Mouse (Mus musculus) thymus, postnatal 14 days (tissue): Measurements from ENCODE around the gene Actg2.
"Not testable (repeated sequence)": the region's sequence is repeated elsewhere in the genome, so short reads cannot be mapped to it uniquely, and the experiment has no call there.

Source experiments
- DNase-seq: peaks from one replicate; pipeline ENCODE4 v3.0.0; 2021

Actg2 gene

GRCm38 (mm10) chr6:83536028-83536794, at the start of gene Actg2:
Gene Actg2, minus strand, starts transcription at chr6:83536265.
- DNase-seq = no peak

GRCm38 (mm10) chr6:83585328-83585727, 49.3 kb upstream of the Actg2 start:
- DNase-seq = not testable (repeated sequence)

GRCm38 (mm10) chr6:83583591-83583990, 47.5 kb upstream of the Actg2 start:
- no peak for DNase-seq

- DNase-seq = peak; percentile 43
Measured at GRCm38 (mm10) chr6:83582938-83583270, 46.8 kb upstream of the Actg2 start.

GRCm38 (mm10) chr6:83582135-83582937, 46.3 kb upstream of the Actg2 start:
- no peak for DNase-seq

GRCm38 (mm10) chr6:83577534-83577933, 41.5 kb upstream of the Actg2 start:
- DNase-seq = no peak

- no peak for DNase-seq
Measured at GRCm38 (mm10) chr6:83575609-83576008, 39.5 kb upstream of the Actg2 start.

GRCm38 (mm10) chr6:83572671-83573070, 36.6 kb upstream of the Actg2 start, which contains the start of gene Stambp:
Gene Stambp, minus strand, starts transcription at chr6:83572729.
- peak; percentile 26 for DNase-seq

GRCm38 (mm10) chr6:83571840-83572667, 36.0 kb upstream of the Actg2 start:
- peak; percentile 89 for DNase-seq

GRCm38 (mm10) chr6:83568901-83569862, 33.1 kb upstream of the Actg2 start:
- DNase-seq = no peak

- DNase-seq = no peak
Measured at GRCm38 (mm10) chr6:83555972-83556371, 19.9 kb upstream of the Actg2 start.

- no peak for DNase-seq
Measured at GRCm38 (mm10) chr6:83548346-83548745, 12.3 kb upstream of the Actg2 start.

- no peak for DNase-seq
Measured at GRCm38 (mm10) chr6:83545778-83546177, 9.7 kb upstream of the Actg2 start.

- DNase-seq = no peak
Measured at GRCm38 (mm10) chr6:83541756-83542456, 5.8 kb upstream of the Actg2 start.

GRCm38 (mm10) chr6:83540017-83540416, 4.0 kb upstream of the Actg2 start:
- no peak for DNase-seq

GRCm38 (mm10) chr6:83536795-83537059, 662 bp upstream of the Actg2 start:
- DNase-seq = no peak

GRCm38 (mm10) chr6:83532608-83533007, 3.5 kb downstream of the Actg2 start:
- DNase-seq = no peak

GRCm38 (mm10) chr6:83523194-83523593, 12.9 kb downstream of the Actg2 start:
- DNase-seq = no peak

GRCm38 (mm10) chr6:83521784-83522183, 14.3 kb downstream of the Actg2 start:
- no peak for DNase-seq

- no peak for DNase-seq
Measured at GRCm38 (mm10) chr6:83518637-83519036, 17.4 kb downstream of the Actg2 start.

- no peak for DNase-seq
Measured at GRCm38 (mm10) chr6:83515172-83515571, 20.9 kb downstream of the Actg2 start.

- DNase-seq = peak; percentile 77
Measured at GRCm38 (mm10) chr6:83512495-83512894, 23.6 kb downstream of the Actg2 start.
